8 mouse cellular contexts compared by ENCODE assay signal in the genomic region with DNA sequence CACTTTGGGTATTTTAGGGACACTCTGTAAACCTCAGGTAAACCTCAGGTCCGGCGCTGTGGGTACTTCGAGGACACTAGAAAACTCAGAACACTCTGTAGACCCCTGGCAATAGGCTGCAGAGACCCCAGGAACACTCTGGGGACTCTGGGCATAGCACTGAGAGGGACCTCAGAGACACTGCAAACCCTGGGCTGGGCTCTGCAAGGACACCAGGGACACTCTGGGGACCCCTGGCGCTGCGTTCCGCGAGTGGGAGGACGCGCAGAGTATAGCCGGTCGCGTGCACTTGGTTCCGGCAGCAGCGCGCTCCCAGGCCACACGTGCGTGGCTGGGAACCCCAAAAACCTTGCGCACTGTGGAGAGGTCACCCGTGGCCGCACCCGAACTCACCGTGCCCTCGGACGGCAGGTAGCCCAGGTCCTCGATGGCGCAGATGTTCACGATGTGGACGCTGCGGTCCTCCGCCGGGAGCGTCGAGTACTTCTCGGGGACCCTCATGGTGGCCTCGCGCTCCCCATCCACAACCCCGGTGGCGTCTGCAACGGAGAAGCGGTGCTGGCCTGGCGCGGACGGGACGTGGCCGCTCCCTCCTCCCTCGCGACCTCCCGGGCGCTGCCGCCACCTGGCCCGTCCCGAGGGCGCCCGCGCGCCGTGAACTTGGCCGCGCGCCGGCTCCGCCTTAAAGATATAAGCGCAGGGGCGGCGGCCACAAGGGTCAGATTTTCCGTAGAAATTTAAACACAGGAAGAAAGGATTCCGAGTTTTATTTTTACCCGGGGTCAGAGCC.
DNase-seq lines count a peak whose midpoint lies in the region; ATAC-seq and TF ChIP-seq lines count a peak whose summit lies in the region.

No protein-coding gene starts in this region.

- H3K4me1 ChIP-seq in liver, adult 2 months (ENCODE audit: control insufficient read depth, insufficient read depth, low read length), result no peaks in the 10 kb centered on the region; the same call in none of the 2 replicates
- H3K4me1 ChIP-seq in embryonic facial prominence, embryonic 13.5 days, result peaks cover 18% of the 10 kb centered on the region
- H3K4me1 ChIP-seq in hindbrain, embryonic 10.5 days (replicated peaks), result peaks cover 43% of the 10 kb centered on the region
- H3K4me1 ChIP-seq in liver, embryonic 13.5 days (replicated peaks), result no peaks in the 10 kb centered on the region
- H3K4me1 ChIP-seq in olfactory bulb, adult 2 months (ENCODE audit: control insufficient read depth, insufficient read depth, low read length), result peaks cover 5% of the 10 kb centered on the region

- 9% methylated on average over 68 of the region's 68 CpGs for WGBS in liver, adult 2 months
- WGBS in embryonic facial prominence, embryonic 13.5 days, result 8% methylated on average over 68 of the region's 68 CpGs
- 9% methylated on average over 68 of the region's 68 CpGs for WGBS in hindbrain, embryonic 10.5 days
- 11% methylated on average over 68 of the region's 68 CpGs for WGBS in liver, embryonic 13.5 days (ENCODE audit: insufficient replicate concordance)
- 16% methylated on average over 68 of the region's 68 CpGs for WGBS in olfactory bulb, adult 2 months

- peaks cover 6% of the 10 kb centered on the region for H3K27me3 ChIP-seq in liver, adult 2 months (ENCODE audit: control insufficient read depth, insufficient read depth, low read length)
- H3K27me3 ChIP-seq in embryonic facial prominence, embryonic 13.5 days, result peaks cover 41% of the 10 kb centered on the region
- peaks cover 66% of the 10 kb centered on the region for H3K27me3 ChIP-seq in hindbrain, embryonic 10.5 days (ENCODE audit: insufficient read depth, poor library complexity, severe bottlenecking)
- H3K27me3 ChIP-seq in liver, embryonic 13.5 days, result peaks cover 46% of the 10 kb centered on the region

- no peak for DNase-seq in liver, adult 2 months (ENCODE audit: extremely low read depth, low read depth, low spot score)
- no peak for DNase-seq in liver
- no peak for DNase-seq in hindbrain, embryonic 10.5 days (ENCODE audit: low spot score)
- no peak for DNase-seq in liver, embryonic 13.5 days
- DNase-seq in left cerebral cortex, postnatal 4 days, result no peak
- DNase-seq in cerebellum, adult 8-10 months, result no peak

- peak overlapping the region; percentile 48 for H3K9ac ChIP-seq in liver, adult 2 months (ENCODE audit: low read depth, low read length)
- peak overlapping the region; percentile 68 for H3K9ac ChIP-seq in embryonic facial prominence, embryonic 13.5 days
- no peak overlapping the region for H3K9ac ChIP-seq in liver, embryonic 13.5 days

- intact Hi-C loops in left cerebral cortex, postnatal 4 days (cut with DNase I), result no loop called here

- no peak for TF ChIP-seq CTCF in liver, adult 2 months (IDR thresholded peaks at IDR 0.05; ENCODE audit: low read depth, low read length)
- TF ChIP-seq CTCF in olfactory bulb, adult 2 months (IDR thresholded peaks at IDR 0.05; ENCODE audit: insufficient read depth, low read depth, low read length), result no peak

- H3K27ac ChIP-seq in liver, adult 2 months (replicated peaks; ENCODE audit: insufficient read depth, low read depth, low read length), result no peak overlapping the region
- no peak overlapping the region for H3K27ac ChIP-seq in embryonic facial prominence, embryonic 13.5 days
- H3K27ac ChIP-seq in hindbrain, embryonic 10.5 days, result peak overlapping the region; percentile 79
- H3K27ac ChIP-seq in liver, embryonic 13.5 days, result no peak overlapping the region
- no peak overlapping the region for H3K27ac ChIP-seq in olfactory bulb, adult 2 months (ENCODE audit: insufficient read depth, low read depth, low read length)

- no peaks in the 10 kb centered on the region for H3K9me3 ChIP-seq in embryonic facial prominence, embryonic 13.5 days
- H3K9me3 ChIP-seq in hindbrain, embryonic 10.5 days, result no peaks in the 10 kb centered on the region
- no peaks in the 10 kb centered on the region for H3K9me3 ChIP-seq in liver, embryonic 13.5 days (replicated peaks)

- peak overlapping the region; percentile 54; the same call in 1 of the 2 replicates for H3K4me3 ChIP-seq in liver, adult 2 months (ENCODE audit: insufficient read depth, low read depth, low read length)
- H3K4me3 ChIP-seq in embryonic facial prominence, embryonic 13.5 days, result peak overlapping the region; percentile 47
- peak overlapping the region; percentile 51 for H3K4me3 ChIP-seq in hindbrain, embryonic 10.5 days
- H3K4me3 ChIP-seq in liver, embryonic 13.5 days (replicated peaks), result peak overlapping the region; percentile 26
- H3K4me3 ChIP-seq in olfactory bulb, adult 2 months (ENCODE audit: insufficient read depth, low read depth, low read length), result peak overlapping the region; percentile 25

- ATAC-seq in embryonic facial prominence, embryonic 13.5 days (ENCODE audit: insufficient number of reproducible peaks, insufficient read depth, low FRiP score, low TSS enrichment, low read depth), result no peak
- ATAC-seq in liver, embryonic 13.5 days (ENCODE audit: low read depth), result no peak

- no peaks in the 10 kb centered on the region for H3K79me2 ChIP-seq in liver, adult 2 months (ENCODE audit: control insufficient read depth, insufficient read depth, low read length)

- peak overlapping the region; percentile 85 for H3K4me2 ChIP-seq in embryonic facial prominence, embryonic 13.5 days
- H3K4me2 ChIP-seq in liver, embryonic 13.5 days, result peak overlapping the region; percentile 48

- TF ChIP-seq POLR2A in liver, adult 2 months (IDR thresholded peaks at IDR 0.05; ENCODE audit: extremely low read depth, insufficient read depth, low read length), result no peak
- TF ChIP-seq POLR2A in olfactory bulb, adult 2 months (IDR thresholded peaks at IDR 0.05; ENCODE audit: insufficient read depth, low read depth, low read length), result no peak

- no peaks in the 10 kb centered on the region for H3K36me3 ChIP-seq in liver, adult 2 months (ENCODE audit: control insufficient read depth, insufficient read depth, low read length)
- no peaks in the 10 kb centered on the region for H3K36me3 ChIP-seq in embryonic facial prominence, embryonic 13.5 days
- 0 out of 2 replicates have a peak, but pooled peaks cover 2% of the 10 kb centered on the region for H3K36me3 ChIP-seq in hindbrain, embryonic 10.5 days
- H3K36me3 ChIP-seq in liver, embryonic 13.5 days, result no peaks in the 10 kb centered on the region
